Mouse (Mus musculus): ENCODE measurements around the gene Glipr1l1.
"Not testable (repeated sequence)": the region's sequence is repeated elsewhere in the genome, so short reads cannot be mapped to it uniquely, and the experiment has no call there.

- TF ChIP-seq CTCF (IDR thresholded peaks at IDR 0.05; ENCODE audit: low read depth); EP300 (optimal IDR thresholded peaks at IDR 0.05): not testable (repeated sequence)
Measured at GRCm38 (mm10) chr10:112060583-112060934, 570 bp downstream of the Glipr1l1 start.
